Mouse (Mus musculus) heart, postnatal 10 days (tissue): ENCODE measurements around the gene 1700034J05Rik. TPM values are rescaled to one million over a fixed set of nuclear protein-coding genes. Genes with fewer than 3 reads are reported as not detected.

Source experiments
- DNase-seq, 2 experiments: peaks; one replicate each; pipeline ENCODE4 v3.0.0; 2021
- intact Hi-C: fragments of 180-260 bp; cut with DNase I; formaldehyde crosslinking; loops from one replicate; pipeline ENCODE4 v1.15.1; 2025
- total RNA-seq, 2 experiments: library from RNA; stranded (reverse); gene quantifications; 2 replicates each; pipeline ENCODE4 v1.2.3; 2021

1700034J05Rik gene
- total RNA-seq, result not detected

DNA sequence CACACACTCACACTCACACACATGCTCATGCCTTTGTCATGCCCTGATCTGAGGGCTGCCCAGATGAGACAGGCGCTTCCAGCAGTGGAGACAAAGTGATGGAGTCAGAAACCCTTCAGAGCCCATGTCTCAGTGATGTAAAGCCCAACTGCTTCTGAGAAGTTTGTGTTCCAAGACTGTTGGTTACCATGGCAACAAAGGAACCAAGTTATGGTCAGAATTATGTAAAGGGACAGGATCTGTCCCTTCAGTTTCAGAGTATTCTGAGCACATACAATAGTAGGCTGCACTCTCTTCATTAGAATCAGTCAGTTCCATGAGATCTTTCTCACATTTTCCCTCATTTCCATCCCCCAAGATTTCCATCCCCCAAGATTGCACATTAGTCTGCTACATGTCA is at the start of gene 1700034J05Rik:
Gene 1700034J05Rik (minus strand): TSS at position 165 of the 400 bp plus-strand sequence.
- intact Hi-C loops, result no loop called here

DNA sequence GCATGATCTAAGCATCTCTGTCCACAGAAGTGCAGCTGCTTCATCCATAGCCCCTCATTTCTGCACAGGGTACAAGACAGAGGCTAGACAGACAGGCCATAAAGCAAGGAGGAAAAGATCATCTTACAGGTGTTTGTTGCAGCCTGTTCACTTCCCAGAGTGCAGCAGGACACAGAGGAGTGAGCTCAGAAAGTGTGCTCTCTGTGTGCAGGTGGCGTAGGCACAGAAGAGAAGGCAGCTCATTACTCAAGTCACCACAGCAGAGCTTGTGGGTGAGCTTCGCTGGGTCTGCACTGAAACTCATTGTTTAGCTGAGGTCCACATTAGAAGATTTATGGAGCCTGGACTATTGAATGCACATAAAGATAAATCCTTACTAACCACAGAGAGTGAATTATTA is 45.5 kb upstream of the 1700034J05Rik start:
- intact Hi-C loops, result no loop called here
- no peak for DNase-seq

More for the DNA sequence above, at the start of gene 1700034J05Rik:
- DNase-seq, result no peak

DNA sequence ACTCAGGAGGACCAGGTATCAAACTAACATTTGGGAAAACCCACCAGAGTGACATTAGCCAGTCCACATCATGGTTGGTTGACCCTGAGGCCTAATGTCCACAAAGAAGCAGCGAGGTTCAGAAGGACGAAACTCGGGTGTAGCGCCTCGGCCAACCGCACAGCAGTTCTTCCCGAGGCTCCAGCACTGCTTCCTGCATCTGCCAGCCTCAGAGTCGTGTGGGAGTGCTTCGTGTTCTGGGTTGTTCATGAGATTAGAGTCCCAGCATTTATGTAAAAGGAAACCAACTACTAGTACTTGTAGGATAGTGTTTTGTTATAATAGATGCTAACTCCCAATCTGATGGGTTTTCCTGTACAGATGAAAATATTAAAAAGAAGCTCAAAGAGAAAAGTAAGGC is 45.1 kb upstream of the 1700034J05Rik start:
- DNase-seq, result no peak
- intact Hi-C loops, result no loop called here

DNA sequence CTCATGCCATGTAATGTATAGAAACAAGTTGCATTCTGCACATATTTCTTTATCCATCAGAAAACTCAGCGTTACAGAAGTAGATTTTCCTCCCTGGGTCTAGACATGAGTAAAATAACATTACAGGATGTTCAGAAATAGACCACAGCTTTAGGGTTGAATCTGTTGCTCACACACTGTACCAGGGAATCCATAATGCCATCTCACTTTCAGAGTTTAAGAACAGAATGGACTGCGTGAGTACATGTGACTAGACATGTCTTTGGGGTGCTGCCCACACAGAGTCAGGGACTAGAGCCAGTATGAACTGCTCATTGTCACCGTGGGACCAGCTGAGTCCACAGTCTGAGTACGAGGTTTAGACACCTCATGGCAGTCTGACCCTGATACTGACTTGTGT is 44.5 kb upstream of the 1700034J05Rik start:
- intact Hi-C loops, result no loop called here
- no peak for DNase-seq

DNA sequence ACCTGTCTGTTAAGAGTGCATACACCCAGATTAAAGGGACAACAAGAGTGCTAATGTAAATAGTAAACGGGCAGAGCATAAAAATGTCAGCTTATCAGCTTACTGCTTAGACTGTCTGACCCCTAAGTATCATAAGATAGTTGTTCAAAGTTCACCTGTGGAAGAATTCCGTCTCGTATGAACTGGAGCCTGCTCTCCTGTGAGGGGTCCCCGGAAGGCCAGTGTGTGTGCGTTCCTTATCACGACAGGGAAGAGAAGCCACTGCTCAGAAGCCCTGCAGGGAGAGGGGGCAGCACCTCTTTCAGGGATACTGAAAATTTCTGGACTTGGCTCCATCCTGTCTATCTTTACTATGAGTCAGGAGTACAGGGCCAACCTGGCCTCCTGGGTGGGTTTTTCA is 42.8 kb upstream of the 1700034J05Rik start:
- intact Hi-C loops, result no loop called here
- DNase-seq, result no peak

DNA sequence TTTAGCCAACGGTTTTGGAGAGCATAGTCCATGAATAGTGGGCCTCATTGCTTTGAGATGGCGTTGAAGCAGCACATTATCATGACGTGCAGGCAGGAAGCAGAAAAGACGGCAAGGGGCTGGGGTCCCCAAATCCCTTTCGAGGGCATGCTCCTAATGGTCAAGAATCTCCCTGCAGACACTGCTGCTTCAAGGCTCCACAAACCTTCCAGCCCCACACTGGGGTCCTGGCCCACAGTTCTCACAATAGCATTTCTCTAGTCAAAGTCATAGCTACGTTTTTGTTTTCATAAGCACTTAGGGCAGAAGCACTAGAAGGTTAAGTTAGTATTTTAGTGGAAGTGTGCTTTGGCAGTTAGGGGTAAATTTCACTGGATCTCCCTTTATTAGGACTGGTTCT is 41.7 kb upstream of the 1700034J05Rik start:
- DNase-seq, result no peak
- intact Hi-C loops, result loop anchor here (2.0 kb wide), 1 partner anchor 171 kb away; no protein-coding TSS in a partner anchor

DNA sequence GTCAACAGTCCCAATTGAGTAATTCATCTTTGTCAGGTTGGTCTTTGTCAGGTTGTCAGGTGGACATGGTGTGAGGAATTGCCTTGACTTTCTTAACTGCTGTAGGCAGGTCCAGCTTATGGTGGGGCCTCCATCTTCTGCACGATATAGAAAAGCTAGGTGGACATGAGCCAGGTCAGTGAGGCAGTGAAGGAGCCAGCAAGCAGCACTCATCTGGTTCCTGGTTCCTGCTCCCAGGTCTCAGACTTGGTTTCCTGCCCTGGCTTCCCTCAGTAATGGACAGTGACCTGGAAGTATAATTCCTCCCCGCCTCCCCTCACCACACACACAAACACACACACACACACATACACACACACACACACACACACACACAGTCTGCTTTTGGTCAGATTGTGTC is 41.2 kb upstream of the 1700034J05Rik start:
- DNase-seq, result no peak
- intact Hi-C loops, result loop anchor here (2.0 kb wide), 1 partner anchor 171 kb away; no protein-coding TSS in a partner anchor

DNA sequence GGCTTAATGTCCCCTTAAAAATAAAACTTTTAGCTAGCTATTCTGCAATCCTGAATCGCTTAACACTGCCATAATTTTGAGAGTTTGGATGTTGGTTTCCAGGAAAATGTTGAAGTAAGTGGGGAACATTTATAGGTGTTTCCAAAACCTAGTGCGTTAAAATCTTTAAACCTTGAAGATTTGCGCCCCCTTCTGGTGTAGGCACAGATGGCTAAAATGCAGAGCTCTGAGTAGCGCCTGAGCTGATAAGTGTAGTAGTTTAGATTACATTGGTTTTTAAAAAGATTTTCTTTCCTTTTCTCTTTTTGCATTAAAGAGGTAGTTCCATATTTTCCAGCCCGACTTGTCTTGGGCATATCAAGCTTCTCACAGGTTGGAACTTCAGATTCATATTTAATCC is 40.0 kb upstream of the 1700034J05Rik start:
- peak; percentile 71 to 84 for DNase-seq
- intact Hi-C loops, result loop anchor here (1.0 to 2.0 kb wide), 2 partner anchors 161 to 169 kb away; no protein-coding TSS in a partner anchor

DNA sequence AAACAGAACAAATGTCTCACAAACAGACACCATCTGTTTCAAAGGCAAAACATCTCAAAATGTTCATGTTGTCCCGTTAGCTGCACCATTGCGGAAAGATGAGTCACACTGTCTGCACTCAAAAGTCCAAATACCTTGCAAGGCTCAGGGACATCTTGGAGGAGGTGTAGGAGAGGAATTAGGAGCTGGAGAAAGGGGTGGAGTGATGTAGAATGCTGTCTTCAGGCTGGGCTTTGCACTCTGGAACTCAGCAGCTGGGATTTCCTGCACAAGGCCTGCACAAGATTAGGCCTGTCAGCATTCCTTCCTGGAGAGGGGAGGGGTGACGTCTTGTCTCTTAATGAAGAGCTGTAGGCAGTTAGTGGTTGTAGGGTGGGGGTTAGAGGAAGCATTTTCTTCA is 30.3 kb upstream of the 1700034J05Rik start:
- no peak for DNase-seq
- intact Hi-C loops, result no loop called here

DNA sequence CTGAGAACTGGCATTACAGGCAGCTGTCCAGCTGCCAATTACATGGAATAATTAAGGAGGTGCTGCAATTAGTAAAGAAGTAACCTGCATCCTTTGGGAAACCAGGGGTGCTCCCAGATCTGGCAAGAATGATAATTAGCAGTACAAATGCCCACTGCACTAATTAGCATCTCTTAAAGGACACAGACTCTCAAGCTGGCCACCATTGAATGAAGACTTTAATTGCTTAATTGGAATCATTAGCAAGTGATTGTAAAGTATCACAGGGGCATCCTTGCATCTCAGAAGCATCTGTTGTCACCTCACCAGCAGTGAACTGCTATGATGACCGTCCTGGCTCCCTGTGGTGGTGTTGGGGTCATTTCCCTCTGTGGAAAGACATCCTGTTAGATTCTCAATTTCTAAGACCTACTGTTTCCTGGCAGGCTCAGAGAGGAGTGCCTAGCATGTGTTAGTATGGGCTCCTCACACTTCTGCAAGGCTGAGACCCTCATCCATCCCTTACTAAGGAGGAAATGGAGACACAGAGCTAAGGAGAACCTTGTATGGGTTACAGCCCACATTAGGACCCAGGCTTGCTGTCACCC is 27.1 kb upstream of the 1700034J05Rik start:
- intact Hi-C loops, result no loop called here
- no peak for DNase-seq

DNA sequence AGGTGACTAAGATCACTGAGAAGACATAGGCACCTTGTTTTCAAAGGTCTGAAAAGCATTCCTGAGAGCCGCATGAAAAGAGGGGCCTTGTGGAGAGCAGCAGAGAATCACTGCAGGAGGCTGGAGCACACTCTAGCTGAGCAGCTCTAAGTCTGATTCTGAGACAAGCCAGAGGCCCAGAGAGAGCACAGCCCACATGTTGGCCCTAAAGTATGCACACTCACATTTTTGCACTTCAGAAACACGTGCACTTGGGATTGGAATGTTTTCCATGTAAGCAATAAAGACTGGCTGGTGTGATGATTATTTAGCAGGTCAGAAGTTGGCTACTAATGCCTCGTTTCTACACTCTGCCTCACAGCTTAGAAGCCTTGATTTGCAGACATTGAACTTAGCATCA is 25.7 kb upstream of the 1700034J05Rik start:
- intact Hi-C loops, result loop anchor here (1.0 kb wide), 1 partner anchor 147 kb away; no protein-coding TSS in a partner anchor

DNA sequence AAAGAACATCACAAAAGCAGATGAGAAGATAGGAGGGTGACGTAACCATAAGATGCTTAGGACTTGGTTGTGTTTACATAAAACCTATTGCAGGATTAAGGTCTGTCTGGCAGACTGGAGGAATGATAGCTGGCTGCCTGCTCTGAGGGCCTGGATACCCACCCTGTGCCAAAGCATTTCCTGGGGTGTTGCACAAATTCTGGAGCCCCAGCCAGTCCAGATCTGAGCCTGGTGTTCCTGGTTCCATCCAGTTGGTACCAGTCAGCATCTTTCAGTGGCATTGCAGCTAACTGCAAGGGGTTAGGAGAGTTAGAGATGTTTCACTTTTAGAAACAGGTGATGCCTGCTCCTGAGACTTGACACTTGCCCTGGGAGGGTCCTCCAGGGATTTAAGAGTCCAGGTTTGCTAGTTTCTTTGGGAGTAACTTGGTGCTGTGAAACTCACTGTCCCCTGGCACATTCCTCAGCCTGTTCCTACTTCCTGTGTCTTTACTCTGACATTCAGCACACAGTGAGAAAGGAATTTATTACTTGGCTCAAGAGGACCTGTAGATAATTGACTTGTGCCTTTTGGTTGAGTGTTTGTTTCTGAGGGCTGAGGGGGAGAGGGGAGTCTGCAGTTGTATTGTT is 25.0 kb upstream of the 1700034J05Rik start:
- DNase-seq, result no peak
- intact Hi-C loops, result loop anchor here (1.0 kb wide), 1 partner anchor 146 kb away; no protein-coding TSS in a partner anchor

More for the DNA sequence above, 25.7 kb upstream of the 1700034J05Rik start:
- no peak for DNase-seq

DNA sequence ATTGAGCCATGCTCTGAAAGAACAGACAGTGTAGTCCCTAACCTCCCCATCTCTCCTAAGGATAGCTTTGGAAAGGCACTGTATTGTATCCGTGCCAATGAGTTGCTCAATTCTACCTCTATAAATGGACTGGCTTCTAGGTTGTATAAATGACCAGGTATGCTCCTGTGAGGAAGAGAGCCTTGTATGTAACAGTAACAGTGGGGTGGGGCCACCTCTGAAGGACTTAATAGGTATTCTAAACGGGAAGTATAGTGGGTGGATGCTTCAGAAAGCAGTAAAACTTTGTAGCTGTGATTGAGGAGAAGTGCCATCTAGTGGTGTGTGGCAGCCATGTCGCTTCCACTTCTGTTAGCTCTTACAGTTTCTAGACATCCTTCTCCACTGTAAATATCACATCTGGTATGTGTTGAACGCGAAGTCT is 24.5 kb upstream of the 1700034J05Rik start:
- intact Hi-C loops, result loop anchor here (1.0 kb wide), 1 partner anchor 145 kb away; no protein-coding TSS in a partner anchor
- DNase-seq, result peak in 1 of 2 experiments; percentile 29

DNA sequence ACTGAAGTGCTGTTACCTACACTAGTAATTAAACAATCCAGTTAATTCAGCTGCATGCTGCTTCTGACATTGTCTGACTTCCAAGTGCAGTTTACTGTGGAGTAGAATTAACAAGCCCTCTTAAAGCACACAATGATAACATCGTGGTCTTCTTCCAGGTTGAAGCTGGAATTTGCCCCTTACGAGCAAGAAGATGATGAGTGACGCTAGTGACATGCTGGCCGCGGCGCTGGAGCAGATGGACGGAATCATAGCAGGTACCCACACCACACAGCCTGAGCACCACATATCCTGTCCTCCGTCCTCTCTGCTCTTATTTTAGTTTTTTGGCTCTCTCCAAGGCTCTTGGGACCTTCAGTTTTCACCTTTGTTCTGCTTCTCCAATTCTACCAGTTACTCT is 22.2 kb upstream of the 1700034J05Rik start:
- intact Hi-C loops, result no loop called here
- no peak for DNase-seq

DNA sequence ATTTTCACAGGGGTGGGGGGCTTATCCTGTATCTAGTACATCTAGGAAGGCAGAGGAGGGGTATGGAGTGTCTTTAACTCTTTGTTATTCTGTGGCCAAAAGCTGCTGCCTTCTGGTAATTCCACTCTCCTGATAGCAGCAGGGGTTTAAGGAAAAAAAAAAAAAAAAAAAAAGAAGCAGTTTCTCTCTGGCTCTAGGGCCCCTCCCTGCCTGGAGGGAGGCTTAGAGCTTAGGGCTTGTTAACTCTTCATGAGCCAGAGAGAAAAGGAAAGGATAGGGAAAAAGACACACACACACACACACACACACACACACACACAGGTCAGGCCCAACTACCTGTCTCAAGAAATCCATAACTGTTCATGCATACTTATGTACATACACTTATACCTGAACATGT is 19.6 kb upstream of the 1700034J05Rik start:
- DNase-seq, result no peak
- intact Hi-C loops, result no loop called here

DNA sequence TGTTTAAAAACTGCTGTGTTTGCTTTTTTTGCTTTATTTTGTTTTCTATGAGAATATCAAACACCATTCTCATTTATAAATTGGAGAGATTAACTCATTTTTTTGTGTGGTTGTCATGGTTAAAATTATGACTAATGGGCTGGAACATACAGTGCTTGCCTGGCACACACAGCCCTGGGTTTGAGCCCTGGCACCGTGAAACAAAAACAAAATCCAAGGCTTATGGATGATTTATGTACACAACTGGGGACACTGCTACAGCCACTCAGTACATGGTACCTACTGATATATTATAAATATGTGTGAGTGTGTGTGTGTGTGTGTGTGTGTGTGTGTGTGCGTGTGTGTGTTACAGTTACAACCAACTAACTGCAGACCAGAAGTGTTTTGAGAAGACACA is 19.2 kb upstream of the 1700034J05Rik start:
- intact Hi-C loops, result no loop called here

DNA sequence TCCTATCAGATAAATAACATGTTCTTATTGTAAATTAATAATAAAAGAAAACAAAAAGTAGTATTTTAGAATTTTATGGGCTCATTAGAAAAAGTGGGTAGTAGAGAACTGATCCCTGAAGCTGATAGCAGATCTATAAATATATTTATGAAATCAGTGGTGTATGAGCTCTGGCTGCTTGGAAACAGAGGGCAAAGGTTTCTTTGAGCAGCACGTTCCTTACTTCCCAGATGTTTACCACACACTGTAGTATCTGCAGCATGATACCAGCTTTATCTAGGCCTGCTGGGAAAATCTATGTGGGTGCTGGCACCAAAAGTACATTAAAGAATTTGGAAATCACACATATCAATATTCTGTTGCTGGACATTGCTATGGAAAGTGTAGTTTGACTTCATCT is 18.5 kb upstream of the 1700034J05Rik start:
- DNase-seq, result no peak
- intact Hi-C loops, result no loop called here

More for the DNA sequence above, 19.2 kb upstream of the 1700034J05Rik start:
- no peak for DNase-seq

DNA sequence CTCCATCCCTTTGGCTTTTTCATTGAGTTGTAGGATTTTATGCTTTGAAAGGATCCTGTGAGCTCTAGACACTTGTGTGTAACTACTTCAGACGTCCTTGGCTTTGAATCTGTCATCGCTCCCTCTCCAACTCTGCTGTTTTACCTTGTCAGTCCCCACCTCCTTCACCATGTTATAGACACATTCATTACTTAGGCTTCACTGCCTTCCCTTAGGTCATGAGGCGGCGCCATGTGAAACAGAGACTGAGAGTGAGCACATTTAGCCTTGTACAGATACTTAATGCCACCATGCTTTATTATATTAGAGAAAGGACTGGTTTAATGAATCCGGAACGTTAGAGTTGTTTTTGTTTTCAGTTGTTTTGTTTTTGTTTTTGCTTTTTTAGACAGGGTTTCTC is 17.8 kb upstream of the 1700034J05Rik start:
- intact Hi-C loops, result no loop called here

DNA sequence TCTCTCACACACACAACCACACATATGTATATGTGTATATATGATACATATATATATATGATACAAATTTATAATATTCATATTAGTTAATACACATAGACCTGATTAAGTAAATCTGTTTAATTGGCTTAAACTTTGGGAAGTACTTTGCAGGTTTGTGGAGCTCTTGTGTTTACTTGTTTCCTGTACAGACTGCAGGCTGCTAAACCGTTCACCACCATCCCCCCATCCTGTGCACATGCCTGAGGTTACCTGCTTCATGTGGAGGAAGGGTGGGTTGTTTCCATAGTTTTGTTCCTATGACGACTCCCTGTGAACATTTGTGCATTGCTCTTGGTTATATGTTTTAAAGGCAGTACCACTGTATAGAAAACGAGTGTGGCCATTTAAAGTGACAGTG is 17.1 kb upstream of the 1700034J05Rik start:
- no peak for DNase-seq
- intact Hi-C loops, result no loop called here

More for the DNA sequence above, 17.8 kb upstream of the 1700034J05Rik start:
- no peak for DNase-seq

DNA sequence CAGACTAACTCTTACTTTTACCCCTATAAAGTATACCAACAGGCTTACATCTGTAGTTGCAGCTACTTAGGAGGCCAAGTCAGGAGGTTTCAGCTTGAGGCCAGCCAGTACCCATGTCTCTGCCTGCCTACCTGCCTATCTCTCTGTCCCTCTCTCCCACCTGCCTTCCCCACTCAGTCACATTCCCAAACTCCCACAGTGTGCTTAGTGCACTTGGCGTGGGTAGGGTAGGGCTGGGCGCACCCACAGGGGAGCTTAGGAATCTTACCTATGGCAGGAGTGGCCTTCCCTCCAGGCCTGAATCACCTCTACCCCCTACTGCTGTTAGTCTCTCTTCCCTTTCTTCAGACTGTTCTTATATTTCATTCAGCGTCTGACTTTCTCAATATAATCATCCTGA is 16.6 kb upstream of the 1700034J05Rik start:
- no peak for DNase-seq
- intact Hi-C loops, result no loop called here

DNA sequence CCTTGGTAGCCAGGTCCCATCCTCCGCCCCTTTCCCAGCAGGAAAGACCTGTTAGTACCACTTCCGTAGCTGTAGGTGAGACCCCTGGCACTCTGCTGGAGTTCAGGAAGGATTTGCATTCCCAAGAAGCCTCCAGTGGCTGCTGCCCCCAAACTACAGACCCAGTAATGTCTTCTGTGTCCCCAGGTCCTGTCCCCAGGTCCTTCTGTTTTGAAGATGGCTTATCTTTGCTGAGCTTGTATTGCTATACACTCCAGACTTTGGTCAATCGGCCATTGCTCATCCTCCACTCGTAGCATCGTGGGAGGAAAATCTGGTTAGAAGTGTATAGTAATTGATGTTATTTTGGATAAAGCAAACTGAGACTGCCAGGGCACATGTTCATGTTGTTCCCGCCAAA is 13.6 kb upstream of the 1700034J05Rik start:
- intact Hi-C loops, result no loop called here
- DNase-seq, result no peak

DNA sequence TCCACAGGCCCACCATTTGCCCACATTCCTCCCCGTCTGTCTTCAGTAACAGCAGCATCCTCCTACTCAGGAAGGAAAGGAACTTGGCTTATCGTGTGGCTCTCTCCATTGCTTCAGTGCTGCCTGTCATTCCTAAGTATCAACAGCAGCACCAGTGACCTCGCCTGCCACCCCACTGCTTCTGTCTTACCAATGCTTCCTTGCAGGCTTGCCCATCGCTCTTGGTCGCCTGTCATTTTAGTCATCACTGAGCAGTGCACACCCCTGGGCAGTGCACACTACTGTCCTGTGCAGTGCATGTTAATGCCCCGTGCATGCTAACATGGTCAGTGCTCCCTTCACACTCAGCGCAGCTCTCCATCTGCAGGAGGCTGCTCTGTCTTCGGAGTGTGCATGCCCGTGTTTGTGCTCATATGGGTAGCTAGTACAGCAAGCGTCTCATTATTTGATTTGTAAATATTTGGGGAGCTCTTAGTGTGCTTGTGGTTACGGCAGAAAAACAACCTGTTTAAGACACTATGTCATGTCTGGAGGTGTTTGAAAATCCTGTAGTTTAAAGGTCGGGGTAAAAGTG is 12.3 kb upstream of the 1700034J05Rik start:
- no peak for DNase-seq
- intact Hi-C loops, result no loop called here
